Mouse (Mus musculus): ENCODE results near the gene Polr2l.

DNA sequence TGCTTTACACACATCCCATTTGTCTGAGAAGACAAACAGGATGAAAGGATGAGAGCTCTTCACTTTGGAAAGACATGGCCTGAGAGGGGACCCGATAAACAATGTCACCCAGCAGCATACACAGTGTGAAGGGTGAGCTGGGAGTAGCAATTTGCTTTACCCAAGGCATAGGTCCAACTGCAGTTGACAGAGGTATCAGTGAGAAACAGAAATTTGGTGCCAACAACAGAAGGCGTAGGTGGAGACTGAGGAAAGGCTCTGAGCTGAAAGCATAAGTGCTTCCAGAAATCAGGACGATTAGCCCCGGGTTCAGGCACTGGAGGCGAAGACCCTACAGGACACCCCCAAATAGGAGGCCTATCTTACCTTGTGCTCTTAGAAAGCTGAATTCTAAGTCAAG is 35.3 kb upstream of the Polr2l start:
- TF ChIP-seq POLR2A (IDR thresholded peaks at IDR 0.05; ENCODE audit: control insufficient read depth, low read depth, low read length) (no peak), CTCF (IDR thresholded peaks at IDR 0.05; ENCODE audit: control insufficient read depth, insufficient read depth, insufficient replicate concordance, low read depth, low read length) (no peak)
